Mouse (Mus musculus): ENCODE results near the gene Cyp4v3. TPM values are rescaled to one million over a fixed set of nuclear protein-coding genes. Genes with fewer than 3 reads are reported as not detected.
"Not testable (repeated sequence)": the region's sequence is repeated elsewhere in the genome, so short reads cannot be mapped to it uniquely, and the experiment has no call there.

Cyp4v3 gene
- total and polyA plus RNA-seq, 3 experiments, result 1.4 to 2.4 (median 2.3) TPM

DNA sequence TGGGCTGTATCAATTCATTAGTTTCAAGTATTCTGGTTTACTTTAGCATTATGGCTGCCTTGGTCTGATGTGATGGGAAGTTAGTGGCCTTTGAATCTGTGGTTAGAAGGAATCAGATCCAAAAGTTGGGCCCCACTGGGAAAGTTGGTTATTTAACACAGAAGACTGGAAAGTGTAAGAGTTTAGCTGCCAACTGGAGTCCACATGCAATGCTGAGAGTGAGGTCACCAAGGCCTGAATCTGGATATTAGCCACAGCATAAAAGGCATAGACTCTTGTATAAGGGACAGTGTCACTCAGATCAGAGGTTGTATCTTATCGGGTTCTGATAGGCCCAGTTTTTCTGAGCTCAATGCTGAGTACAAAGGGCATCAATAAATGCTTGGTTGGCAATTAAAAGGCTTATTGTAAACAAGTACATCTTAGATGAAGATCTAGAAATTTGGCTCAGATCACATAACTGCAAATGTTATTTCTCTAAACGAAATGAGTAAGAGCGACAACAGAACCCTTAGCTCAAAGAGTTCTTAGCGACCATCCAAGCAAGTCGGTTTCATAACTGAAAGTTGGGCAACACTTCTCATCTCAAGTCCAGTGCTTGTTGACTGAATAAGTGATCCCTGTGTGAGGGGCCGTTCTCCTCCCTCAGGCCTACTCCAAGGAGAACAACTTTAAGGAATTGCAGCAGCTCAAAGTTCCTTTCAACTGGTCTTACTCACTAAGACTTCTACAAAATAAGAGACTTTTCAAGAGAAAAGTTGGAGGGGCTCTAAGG, 3.6 kb downstream of the Cyp4v3 start:
- intact Hi-C loops (cut with DNase I), result no loop called here
- no peak for DNase-seq
- H3K9ac ChIP-seq (ENCODE audit: low read depth, low read length), result no peak overlapping the region
- TF ChIP-seq POLR2A (IDR thresholded peaks at IDR 0.05; ENCODE audit: insufficient read depth, low read depth, low read length) (no peak), CTCF (IDR thresholded peaks at IDR 0.05) (no peak), EP300 (IDR thresholded peaks at IDR 0.05; ENCODE audit: insufficient read depth, low read depth, low read length) (no peak)
- H3K79me2 ChIP-seq (replicated peaks; ENCODE audit: control insufficient read depth, insufficient read depth, low read length), result no peaks in the 10 kb centered on the region
- H3K27me3 ChIP-seq (ENCODE audit: control insufficient read depth, insufficient read depth, low read length), result no peaks in the 10 kb centered on the region
- H3K27ac ChIP-seq, result no peak overlapping the region
- peaks cover 4% of the 10 kb centered on the region for H3K4me1 ChIP-seq (ENCODE audit: control insufficient read depth, insufficient read depth, low read length)
- WGBS, result 84% methylated on average over 6 of the region's 6 CpGs
- H3K36me3 ChIP-seq (ENCODE audit: control insufficient read depth, insufficient read depth, low read length), result no peaks in the 10 kb centered on the region
- no peak overlapping the region for H3K4me3 ChIP-seq

DNA sequence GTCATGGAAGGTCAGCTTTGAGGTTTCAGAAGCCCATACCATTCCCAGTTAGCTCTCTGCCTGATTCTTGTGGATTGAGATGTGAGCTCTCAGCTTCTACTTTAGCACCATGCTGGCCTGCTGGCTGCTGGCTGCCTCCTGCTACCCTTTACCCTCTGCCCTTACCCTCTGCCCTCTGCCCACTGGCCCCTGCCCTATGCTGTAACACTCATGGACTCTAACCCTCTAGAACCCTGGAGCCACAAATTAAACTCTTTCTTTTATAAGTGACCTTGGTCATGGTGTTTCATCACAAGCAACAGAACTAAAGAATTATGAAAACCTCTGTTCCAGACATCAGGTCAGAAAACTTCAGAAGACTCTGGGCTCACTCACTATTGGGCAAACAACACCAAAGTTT, 5.9 kb downstream of the Cyp4v3 start:
- intact Hi-C loops (cut with DNase I); H3K4me3 ChIP-seq; DNase-seq; H3K9ac ChIP-seq (ENCODE audit: low read depth, low read length); H3K4me1 ChIP-seq (ENCODE audit: control insufficient read depth, insufficient read depth, low read length); H3K27me3 ChIP-seq (ENCODE audit: control insufficient read depth, insufficient read depth, low read length); H3K27ac ChIP-seq; H3K36me3 ChIP-seq (ENCODE audit: control insufficient read depth, insufficient read depth, low read length); H3K79me2 ChIP-seq (replicated peaks; ENCODE audit: control insufficient read depth, insufficient read depth, low read length): not testable (repeated sequence)

DNA sequence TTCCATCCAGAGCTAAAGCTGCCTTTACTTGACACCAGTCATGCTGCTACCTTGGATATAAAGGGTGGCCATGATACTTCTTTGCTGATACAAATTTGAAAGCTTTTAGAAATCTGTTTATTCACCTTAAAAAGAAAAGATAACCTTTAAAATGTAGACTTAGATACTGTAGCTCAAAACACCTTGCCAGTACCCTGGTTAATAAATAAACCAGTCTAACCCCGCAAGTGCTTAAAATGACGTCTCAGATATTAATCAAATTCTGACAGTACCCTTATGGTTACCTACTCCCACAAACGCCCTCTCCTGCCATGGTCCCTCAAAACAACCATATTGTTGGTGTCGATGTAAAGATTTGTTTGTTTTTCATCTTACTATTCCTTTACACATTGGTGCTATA, 8.9 kb downstream of the Cyp4v3 start:
- Histone ChIP-seq H3K36me3 (ENCODE audit: control insufficient read depth, insufficient read depth, low read length) (no peaks in the 10 kb centered on the region), H3K4me1 (ENCODE audit: control insufficient read depth, insufficient read depth, low read length) (no peaks in the 10 kb centered on the region), H3K79me2 (replicated peaks; ENCODE audit: control insufficient read depth, insufficient read depth, low read length) (no peaks in the 10 kb centered on the region), H3K4me3 (no peak overlapping the region), H3K27me3 (ENCODE audit: control insufficient read depth, insufficient read depth, low read length) (no peaks in the 10 kb centered on the region), H3K9ac (ENCODE audit: low read depth, low read length) (no peak overlapping the region), H3K27ac (no peak overlapping the region)
- no peak for DNase-seq
- WGBS, result 79% methylated on average over 4 of the region's 4 CpGs
- intact Hi-C loops (cut with DNase I), result no loop called here
- no peak for TF ChIP-seq CTCF (IDR thresholded peaks at IDR 0.05)
- TF ChIP-seq POLR2A (IDR thresholded peaks at IDR 0.05; ENCODE audit: insufficient read depth, low read depth, low read length), result no peak
- no peak for TF ChIP-seq EP300 (IDR thresholded peaks at IDR 0.05; ENCODE audit: insufficient read depth, low read depth, low read length)

DNA sequence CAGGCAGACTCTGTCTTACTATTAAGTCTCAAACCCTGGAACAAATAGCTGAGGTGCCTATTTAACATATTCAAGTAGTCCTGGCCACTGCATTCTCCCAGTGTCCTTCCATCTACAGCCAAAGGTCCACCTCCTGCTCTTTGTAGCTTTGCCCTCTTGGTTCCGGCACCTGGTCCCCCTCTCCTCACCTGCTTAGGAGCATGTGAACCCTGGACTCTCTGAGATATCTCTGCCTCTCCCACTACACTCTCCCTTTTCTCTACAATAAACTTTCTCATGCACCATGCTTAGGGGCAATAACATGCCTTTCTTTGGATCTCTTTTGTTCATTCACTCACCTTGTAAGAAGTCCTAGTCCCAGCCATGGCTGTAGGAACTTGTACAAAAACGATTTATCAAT, 11.7 kb downstream of the Cyp4v3 start:
- Histone ChIP-seq H3K79me2 (replicated peaks; ENCODE audit: control insufficient read depth, insufficient read depth, low read length) (no peaks in the 10 kb centered on the region), H3K27me3 (ENCODE audit: control insufficient read depth, insufficient read depth, low read length) (no peaks in the 10 kb centered on the region), H3K4me3 (no peak overlapping the region), H3K4me1 (ENCODE audit: control insufficient read depth, insufficient read depth, low read length) (no peaks in the 10 kb centered on the region), H3K9ac (ENCODE audit: low read depth, low read length) (no peak overlapping the region), H3K36me3 (ENCODE audit: control insufficient read depth, insufficient read depth, low read length) (no peaks in the 10 kb centered on the region), H3K27ac (no peak overlapping the region)
- DNase-seq, result no peak
- WGBS, result 75% methylated on average over 2 of the region's 2 CpGs
- TF ChIP-seq EP300 (IDR thresholded peaks at IDR 0.05; ENCODE audit: insufficient read depth, low read depth, low read length) (no peak), CTCF (IDR thresholded peaks at IDR 0.05) (no peak), POLR2A (IDR thresholded peaks at IDR 0.05; ENCODE audit: insufficient read depth, low read depth, low read length) (no peak)
- intact Hi-C loops (cut with DNase I), result no loop called here

DNA sequence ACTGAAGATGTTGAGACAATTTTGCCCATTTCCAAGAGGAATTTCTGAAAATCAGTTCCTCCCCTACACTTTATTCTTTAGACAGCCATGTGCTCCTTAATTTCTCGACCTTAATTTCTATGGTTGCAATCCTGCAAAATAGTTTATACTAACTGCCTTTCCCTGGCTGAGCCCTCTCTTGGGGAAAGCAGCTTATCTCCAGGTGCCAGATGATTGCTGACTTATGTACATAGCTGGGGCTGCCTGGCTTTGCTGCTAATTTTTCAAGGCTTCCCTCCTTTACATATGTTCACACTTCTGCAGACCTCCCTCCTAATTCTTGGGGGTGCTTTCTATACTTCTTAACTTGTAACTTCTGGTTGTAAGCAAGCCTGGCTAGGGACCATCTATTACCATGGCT, 12.1 kb downstream of the Cyp4v3 start:
- Histone ChIP-seq H3K27ac (no peak overlapping the region), H3K9ac (ENCODE audit: low read depth, low read length) (no peak overlapping the region), H3K27me3 (ENCODE audit: control insufficient read depth, insufficient read depth, low read length) (no peaks in the 10 kb centered on the region), H3K4me1 (ENCODE audit: control insufficient read depth, insufficient read depth, low read length) (no peaks in the 10 kb centered on the region), H3K36me3 (ENCODE audit: control insufficient read depth, insufficient read depth, low read length) (no peaks in the 10 kb centered on the region), H3K79me2 (replicated peaks; ENCODE audit: control insufficient read depth, insufficient read depth, low read length) (no peaks in the 10 kb centered on the region), H3K4me3 (no peak overlapping the region)
- TF ChIP-seq POLR2A (IDR thresholded peaks at IDR 0.05; ENCODE audit: insufficient read depth, low read depth, low read length), result no peak
- no peak for TF ChIP-seq EP300 (IDR thresholded peaks at IDR 0.05; ENCODE audit: insufficient read depth, low read depth, low read length)
- no peak for TF ChIP-seq CTCF (IDR thresholded peaks at IDR 0.05)
- WGBS, result 44% methylated on average over 1 of the region's 1 CpGs
- no peak for DNase-seq
- intact Hi-C loops (cut with DNase I), result no loop called here

DNA sequence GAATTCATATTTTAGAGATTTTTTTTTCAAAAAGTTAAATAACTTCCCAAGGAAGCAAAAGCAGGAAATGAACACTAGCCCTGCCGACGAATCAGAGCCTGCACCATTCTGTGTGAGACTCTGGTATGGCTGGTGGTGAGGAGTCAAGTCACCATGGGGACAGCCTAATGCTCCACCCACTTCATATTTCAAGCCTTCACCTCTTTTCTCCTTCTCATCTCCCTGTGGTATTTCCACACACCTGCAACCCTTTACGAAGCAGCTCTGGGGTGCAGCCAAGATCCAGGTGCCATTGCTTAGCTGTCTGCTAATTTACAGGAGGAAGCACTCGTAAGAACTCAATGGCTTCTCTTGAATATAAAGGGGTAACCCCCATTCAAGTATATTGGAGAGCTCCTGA, 22.0 kb downstream of the Cyp4v3 start:
- no peaks in the 10 kb centered on the region for H3K79me2 ChIP-seq (replicated peaks; ENCODE audit: control insufficient read depth, insufficient read depth, low read length)
- TF ChIP-seq POLR2A (IDR thresholded peaks at IDR 0.05; ENCODE audit: insufficient read depth, low read depth, low read length) (no peak), CTCF (IDR thresholded peaks at IDR 0.05) (no peak), EP300 (IDR thresholded peaks at IDR 0.05; ENCODE audit: insufficient read depth, low read depth, low read length) (no peak)
- H3K27ac ChIP-seq, result no peak overlapping the region
- no peaks in the 10 kb centered on the region for H3K27me3 ChIP-seq (ENCODE audit: control insufficient read depth, insufficient read depth, low read length)
- DNase-seq, result no peak
- no peak overlapping the region for H3K4me3 ChIP-seq
- no peak overlapping the region for H3K9ac ChIP-seq (ENCODE audit: low read depth, low read length)
- intact Hi-C loops (cut with DNase I), result no loop called here
- WGBS, result 76% methylated on average over 4 of the region's 4 CpGs
- H3K4me1 ChIP-seq (ENCODE audit: control insufficient read depth, insufficient read depth, low read length), result no peaks in the 10 kb centered on the region
- no peaks in the 10 kb centered on the region for H3K36me3 ChIP-seq (ENCODE audit: control insufficient read depth, insufficient read depth, low read length)
